Mouse (Mus musculus) stomach, postnatal 0 days (tissue): ENCODE results near the gene Tmem63a. TPM values are rescaled to one million over a fixed set of nuclear protein-coding genes. Genes with fewer than 3 reads are reported as not detected.
"Not testable (repeated sequence)": the region's sequence is repeated elsewhere in the genome, so short reads cannot be mapped to it uniquely, and the experiment has no call there.

Source experiments
- ATAC-seq: fragments of 200-750 bp; cut with Nextera tagmentation; 2 replicates; pipeline ENCODE4 v1.8.0; 2017; ENCODE audit not compliant: low FRiP score, low TSS enrichment
- DNase-seq: peaks from one replicate; pipeline ENCODE4 v3.0.0-alpha.2; 2016; ENCODE audit warnings: low spot score
- H3K27ac ChIP-seq: fragments of 300-500 bp; sonication (generic); replicated peaks from 2 replicates; pipeline ENCODE4 v1.5.1; 2014; ENCODE audit warnings: mild to moderate bottlenecking, control low read depth
- H3K27me3 ChIP-seq: fragments of 300-500 bp; sonication (generic); 2 replicates; pipeline ENCODE4 v1.6.1; 2014; ENCODE audit warnings: low read length; ENCODE audit not compliant: control insufficient read depth, insufficient read depth
- H3K36me3 ChIP-seq: fragments of 300-500 bp; sonication (generic); 2 replicates; pipeline ENCODE4 v1.6.1; 2014; ENCODE audit warnings: low read length, mixed read lengths; ENCODE audit not compliant: control insufficient read depth, insufficient read depth
- H3K4me1 ChIP-seq: fragments of 300-500 bp; sonication (generic); replicated peaks from 2 replicates; pipeline ENCODE4 v1.6.1; 2014; ENCODE audit warnings: antibody characterized with exemption; ENCODE audit not compliant: control insufficient read depth, insufficient read depth
- H3K4me2 ChIP-seq: fragments of 300-500 bp; sonication (generic); replicated peaks from 2 replicates; pipeline ENCODE4 v1.6.1; 2014; ENCODE audit warnings: low read depth, mild to moderate bottlenecking, control low read depth, moderate library complexity
- H3K4me3 ChIP-seq: fragments of 300-500 bp; sonication (generic); 2 replicates; pipeline ENCODE4 v1.5.1; 2014; ENCODE audit warnings: low read depth, low read length, control low read depth
- H3K9ac ChIP-seq: fragments of 300-500 bp; sonication (generic); 2 replicates; pipeline ENCODE4 v1.6.1; 2014; ENCODE audit warnings: mild to moderate bottlenecking, low read length, control low read depth, mixed read lengths
- H3K9me3 ChIP-seq: fragments of 300-500 bp; sonication (generic); 2 replicates; pipeline ENCODE4 v1.6.1; 2016; ENCODE audit warnings: low read length; ENCODE audit not compliant: control insufficient read depth
- CTCF ChIP-seq: IDR thresholded peaks from 2 replicates; pipeline ENCODE4 v1.5.1; 2016; ENCODE audit warnings: antibody characterized with exemption, low read depth, mild to moderate bottlenecking, moderate library complexity
- EP300 ChIP-seq: optimal IDR thresholded peaks from 2 replicates; pipeline ENCODE3; 2016; ENCODE audit warnings: antibody characterized with exemption
- WGBS: fragments of 180-500 bp; shearing (Covaris S2); extraction: QIAGEN DNeasy Blood & Tissue Kit; methylation state at CpG from one replicate; pipeline ENCODE4 v1.1.7; 2014; 5-methylcytosine and 5-hydroxymethylcytosine counted together
- polyA plus RNA-seq: library from polyadenylated mRNA; unstranded; fragments of >200 nt; fragmentation: Nextera tagmentation; extraction: Ambion mirVana; gene quantifications from 2 replicates; pipeline ENCODE4 v1.2.1, GENCODE M21; 2015

Tmem63a gene
- polyA plus RNA-seq, 1 experiment from 2014 or later = 35.2 TPM

- Histone ChIP-seq H3K36me3 (peaks cover 27% of the 10 kb centered on the region), H3K27ac (no peak overlapping the region), H3K4me3 (no peak overlapping the region), H3K4me2 (no peak overlapping the region), H3K27me3 (no peaks in the 10 kb centered on the region), H3K9ac (no peak overlapping the region), H3K9me3 (no peaks in the 10 kb centered on the region), H3K4me1 (no peaks in the 10 kb centered on the region)
- ATAC-seq (peak; percentile 55), DNase-seq (peak; percentile 36)
- TF ChIP-seq CTCF = peak; percentile 91
- no peak for TF ChIP-seq EP300
- 56% methylated on average over 14 of the region's 14 CpGs for WGBS
These were observed 32.1 kb downstream of the Tmem63a start for GRCm38 (mm10) chr1:180974126-180974746.

- WGBS = 60% methylated on average over 3 of the region's 4 CpGs
- H3K27ac ChIP-seq = no peak overlapping the region
- DNase-seq (peak; percentile 68), ATAC-seq (no peak)
- H3K9ac ChIP-seq = no peak overlapping the region
- TF ChIP-seq CTCF (peak; percentile 90), EP300 (no peak)
- H3K9me3 ChIP-seq = no peaks in the 10 kb centered on the region
- H3K36me3 ChIP-seq = peaks cover 19% of the 10 kb centered on the region
- H3K4me2 ChIP-seq = no peak overlapping the region
- no peaks in the 10 kb centered on the region for H3K4me1 ChIP-seq
- no peaks in the 10 kb centered on the region for H3K27me3 ChIP-seq
- no peak overlapping the region for H3K4me3 ChIP-seq
These were observed 34.1 kb downstream of the Tmem63a start for GRCm38 (mm10) chr1:180976110-180976679.

GRCm38 (mm10) chr1:180979484-180980251 lies 37.5 kb downstream of the Tmem63a start:
- Histone ChIP-seq H3K9me3 (no peaks in the 10 kb centered on the region), H3K27ac (no peak overlapping the region), H3K4me2 (no peak overlapping the region), H3K36me3 (peaks cover 6% of the 10 kb centered on the region), H3K9ac (no peak overlapping the region), H3K27me3 (no peaks in the 10 kb centered on the region), H3K4me1 (no peaks in the 10 kb centered on the region), H3K4me3 (no peak overlapping the region)
- ATAC-seq (no peak), DNase-seq (no peak)
- 73% methylated on average over 22 of the region's 24 CpGs for WGBS
- TF ChIP-seq EP300 (no peak), CTCF (no peak)

- no peak overlapping the region for H3K27ac ChIP-seq
- H3K36me3 ChIP-seq = peaks cover 2% of the 10 kb centered on the region
- no peak overlapping the region for H3K4me3 ChIP-seq
- 65% methylated on average over 2 of the region's 2 CpGs for WGBS
- TF ChIP-seq EP300 (no peak), CTCF (peak; percentile 63)
- H3K9me3 ChIP-seq = no peaks in the 10 kb centered on the region
- H3K9ac ChIP-seq = no peak overlapping the region
- no peak overlapping the region for H3K4me2 ChIP-seq
- DNase-seq (no peak), ATAC-seq (no peak)
- no peaks in the 10 kb centered on the region for H3K27me3 ChIP-seq
- H3K4me1 ChIP-seq = no peaks in the 10 kb centered on the region
These were observed 38.3 kb downstream of the Tmem63a start for GRCm38 (mm10) chr1:180980464-180980863.

- H3K27ac ChIP-seq, H3K9ac ChIP-seq, H3K4me1 ChIP-seq, H3K27me3 ChIP-seq, H3K4me3 ChIP-seq, H3K36me3 ChIP-seq, H3K9me3 ChIP-seq, H3K4me2 ChIP-seq: not testable (repeated sequence)
- ATAC-seq = peak; percentile 94
- WGBS = 65% methylated on average over 7 of the region's 7 CpGs
- DNase-seq = peak; percentile 63
These were observed 39.3 kb downstream of the Tmem63a start for GRCm38 (mm10) chr1:180981298-180982046.
